Mouse (Mus musculus): ENCODE measurements around the gene Klhl31.

DNA sequence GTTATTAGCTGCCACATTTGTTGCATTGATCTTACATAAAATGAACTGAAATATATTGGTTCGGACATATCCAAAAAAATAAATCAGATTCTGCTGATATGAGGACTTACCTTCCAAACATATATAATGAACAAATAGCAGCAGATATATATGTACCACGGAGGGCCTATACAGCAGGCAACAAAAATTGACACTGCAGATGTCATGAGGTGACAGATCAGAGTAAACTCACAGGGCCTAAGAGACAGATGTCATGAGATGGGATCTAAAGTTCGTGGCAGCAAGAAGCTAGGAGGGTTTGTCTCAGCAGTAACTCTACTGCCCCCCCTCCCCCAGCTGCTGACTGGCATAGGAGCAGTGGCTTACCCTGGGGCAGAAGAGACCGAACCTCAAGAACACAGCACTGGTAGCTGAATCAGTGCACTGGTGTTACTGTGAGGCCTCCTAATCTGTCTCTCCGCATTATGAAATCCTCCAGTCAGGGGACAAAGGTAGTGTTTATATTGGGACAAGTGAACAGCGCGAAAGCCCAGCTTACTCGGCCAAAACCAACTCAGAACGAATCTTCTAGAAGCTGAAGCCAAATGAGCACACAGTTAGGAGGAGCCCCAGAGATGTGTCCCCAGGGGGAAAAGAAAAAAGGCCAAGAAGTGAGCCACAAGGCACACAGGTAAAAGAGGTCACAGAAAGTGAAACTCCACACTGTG lies 71.3 kb downstream of the Klhl31 start:
- TF ChIP-seq CTCF (IDR thresholded peaks at IDR 0.05; ENCODE audit: control insufficient read depth, insufficient read depth, low read length) (no peak), POLR2A (IDR thresholded peaks at IDR 0.05; ENCODE audit: borderline replicate concordance, control insufficient read depth, low read depth, low read length) (no peak)
